Mouse (Mus musculus): Measurements from ENCODE around the gene Ugt1a6a. TPM values are rescaled to one million over a fixed set of nuclear protein-coding genes. Genes with fewer than 3 reads are reported as not detected.
"Not testable (repeated sequence)": the region's sequence is repeated elsewhere in the genome, so short reads cannot be mapped to it uniquely, and the experiment has no call there.

Ugt1a6a gene
- polyA plus RNA-seq, 1 experiment from 2014 or later = 0.04 TPM

- H3K27me3 ChIP-seq (ENCODE audit: control insufficient read depth, insufficient read depth, low read length); DNase-seq (ENCODE audit: low spot score); H3K9ac ChIP-seq (ENCODE audit: low read length); H3K4me2 ChIP-seq (ENCODE audit: low read depth, severe bottlenecking); H3K36me3 ChIP-seq (ENCODE audit: control insufficient read depth, insufficient read depth, low read length); ATAC-seq (ENCODE audit: insufficient number of reproducible peaks, low FRiP score, low TSS enrichment, low read depth); H3K9me3 ChIP-seq (ENCODE audit: control insufficient read depth, low read length); H3K4me1 ChIP-seq (ENCODE audit: control insufficient read depth, insufficient read depth, low read length); H3K4me3 ChIP-seq (ENCODE audit: low read depth, low read length); H3K27ac ChIP-seq (replicated peaks; ENCODE audit: low read depth, low read length): not testable (repeated sequence)
- no CpG with 5 or more reads among the region's 1 CpGs for WGBS
Observed at GRCm38 (mm10) chr1:88121521-88121920, 13.1 kb upstream of the Ugt1a6a start.

- not testable (repeated sequence) for H3K9ac ChIP-seq (ENCODE audit: low read length); DNase-seq (ENCODE audit: low spot score); H3K27ac ChIP-seq (replicated peaks; ENCODE audit: low read depth, low read length); H3K27me3 ChIP-seq (ENCODE audit: control insufficient read depth, insufficient read depth, low read length); H3K4me1 ChIP-seq (ENCODE audit: control insufficient read depth, insufficient read depth, low read length); H3K4me3 ChIP-seq (ENCODE audit: low read depth, low read length); H3K36me3 ChIP-seq (ENCODE audit: control insufficient read depth, insufficient read depth, low read length); ATAC-seq (ENCODE audit: insufficient number of reproducible peaks, low FRiP score, low TSS enrichment, low read depth); H3K4me2 ChIP-seq (ENCODE audit: low read depth, severe bottlenecking); H3K9me3 ChIP-seq (ENCODE audit: control insufficient read depth, low read length)
- WGBS = 82% methylated on average over 4 of the region's 4 CpGs
Observed at GRCm38 (mm10) chr1:88125827-88126360, 8.7 kb upstream of the Ugt1a6a start.

GRCm38 (mm10) chr1:88129091-88129490 is 5.5 kb upstream of the Ugt1a6a start:
- not testable (repeated sequence) for H3K27me3 ChIP-seq (ENCODE audit: control insufficient read depth, insufficient read depth, low read length); DNase-seq (ENCODE audit: low spot score); H3K27ac ChIP-seq (replicated peaks; ENCODE audit: low read depth, low read length); H3K36me3 ChIP-seq (ENCODE audit: control insufficient read depth, insufficient read depth, low read length); H3K9me3 ChIP-seq (ENCODE audit: control insufficient read depth, low read length); H3K4me1 ChIP-seq (ENCODE audit: control insufficient read depth, insufficient read depth, low read length); H3K4me3 ChIP-seq (ENCODE audit: low read depth, low read length); ATAC-seq (ENCODE audit: insufficient number of reproducible peaks, low FRiP score, low TSS enrichment, low read depth); H3K4me2 ChIP-seq (ENCODE audit: low read depth, severe bottlenecking); H3K9ac ChIP-seq (ENCODE audit: low read length)
- 89% methylated on average over 2 of the region's 2 CpGs for WGBS

- ATAC-seq (ENCODE audit: insufficient number of reproducible peaks, low FRiP score, low TSS enrichment, low read depth); H3K36me3 ChIP-seq (ENCODE audit: control insufficient read depth, insufficient read depth, low read length): not testable (repeated sequence)
Observed at GRCm38 (mm10) chr1:88130223-88130622, 4.4 kb upstream of the Ugt1a6a start.

GRCm38 (mm10) chr1:88133908-88134456 is 627 bp upstream of the Ugt1a6a start:
- Histone ChIP-seq H3K27me3 (ENCODE audit: control insufficient read depth, insufficient read depth, low read length) (no peaks in the 10 kb centered on the region), H3K9me3 (ENCODE audit: control insufficient read depth, low read length) (no peaks in the 10 kb centered on the region), H3K9ac (ENCODE audit: low read length) (no peak overlapping the region), H3K4me2 (ENCODE audit: low read depth, severe bottlenecking) (no peak overlapping the region), H3K27ac (replicated peaks; ENCODE audit: low read depth, low read length) (no peak overlapping the region), H3K4me1 (ENCODE audit: control insufficient read depth, insufficient read depth, low read length) (no peaks in the 10 kb centered on the region), H3K4me3 (ENCODE audit: low read depth, low read length) (no peak overlapping the region), H3K36me3 (ENCODE audit: control insufficient read depth, insufficient read depth, low read length) (no peaks in the 10 kb centered on the region)
- DNase-seq (ENCODE audit: low spot score) (no peak), ATAC-seq (ENCODE audit: insufficient number of reproducible peaks, low FRiP score, low TSS enrichment, low read depth) (no peak)
- 61% methylated on average over 3 of the region's 3 CpGs for WGBS

More at GRCm38 (mm10) chr1:88130223-88130622, 4.4 kb upstream of the Ugt1a6a start:
- not testable (repeated sequence) for H3K4me3 ChIP-seq (ENCODE audit: low read depth, low read length); H3K4me2 ChIP-seq (ENCODE audit: low read depth, severe bottlenecking); H3K9ac ChIP-seq (ENCODE audit: low read length); DNase-seq (ENCODE audit: low spot score); H3K27ac ChIP-seq (replicated peaks; ENCODE audit: low read depth, low read length); H3K4me1 ChIP-seq (ENCODE audit: control insufficient read depth, insufficient read depth, low read length); H3K27me3 ChIP-seq (ENCODE audit: control insufficient read depth, insufficient read depth, low read length); H3K9me3 ChIP-seq (ENCODE audit: control insufficient read depth, low read length)
- WGBS = 80% methylated on average over 1 of the region's 1 CpGs

- H3K4me3 ChIP-seq (ENCODE audit: low read depth, low read length); H3K27me3 ChIP-seq (ENCODE audit: control insufficient read depth, insufficient read depth, low read length); H3K9ac ChIP-seq (ENCODE audit: low read length); ATAC-seq (ENCODE audit: insufficient number of reproducible peaks, low FRiP score, low TSS enrichment, low read depth); H3K27ac ChIP-seq (replicated peaks; ENCODE audit: low read depth, low read length); H3K4me2 ChIP-seq (ENCODE audit: low read depth, severe bottlenecking); H3K36me3 ChIP-seq (ENCODE audit: control insufficient read depth, insufficient read depth, low read length); H3K4me1 ChIP-seq (ENCODE audit: control insufficient read depth, insufficient read depth, low read length); DNase-seq (ENCODE audit: low spot score); H3K9me3 ChIP-seq (ENCODE audit: control insufficient read depth, low read length): not testable (repeated sequence)
- 90% methylated on average over 5 of the region's 6 CpGs for WGBS
Observed at GRCm38 (mm10) chr1:88135229-88135904, 758 bp downstream of the Ugt1a6a start.

- H3K9ac ChIP-seq (ENCODE audit: low read length) = no peak overlapping the region
- H3K9me3 ChIP-seq (ENCODE audit: control insufficient read depth, low read length) = no peaks in the 10 kb centered on the region
- H3K27ac ChIP-seq (replicated peaks; ENCODE audit: low read depth, low read length) = no peak overlapping the region
- WGBS = 78% methylated on average over 2 of the region's 2 CpGs
- H3K4me3 ChIP-seq (ENCODE audit: low read depth, low read length) = no peak overlapping the region
- H3K27me3 ChIP-seq (ENCODE audit: control insufficient read depth, insufficient read depth, low read length) = no peaks in the 10 kb centered on the region
- ATAC-seq (ENCODE audit: insufficient number of reproducible peaks, low FRiP score, low TSS enrichment, low read depth) (no peak), DNase-seq (ENCODE audit: low spot score) (no peak)
- no peaks in the 10 kb centered on the region for H3K4me1 ChIP-seq (ENCODE audit: control insufficient read depth, insufficient read depth, low read length)
- H3K4me2 ChIP-seq (ENCODE audit: low read depth, severe bottlenecking) = no peak overlapping the region
- no peaks in the 10 kb centered on the region for H3K36me3 ChIP-seq (ENCODE audit: control insufficient read depth, insufficient read depth, low read length)
Observed at GRCm38 (mm10) chr1:88136646-88137045, 2.0 kb downstream of the Ugt1a6a start.

GRCm38 (mm10) chr1:88137264-88137663 is 2.7 kb downstream of the Ugt1a6a start:
- Histone ChIP-seq H3K36me3 (ENCODE audit: control insufficient read depth, insufficient read depth, low read length) (no peaks in the 10 kb centered on the region), H3K27me3 (ENCODE audit: control insufficient read depth, insufficient read depth, low read length) (no peaks in the 10 kb centered on the region), H3K27ac (replicated peaks; ENCODE audit: low read depth, low read length) (no peak overlapping the region), H3K9me3 (ENCODE audit: control insufficient read depth, low read length) (no peaks in the 10 kb centered on the region), H3K4me3 (ENCODE audit: low read depth, low read length) (no peak overlapping the region), H3K4me2 (ENCODE audit: low read depth, severe bottlenecking) (no peak overlapping the region), H3K9ac (ENCODE audit: low read length) (no peak overlapping the region), H3K4me1 (ENCODE audit: control insufficient read depth, insufficient read depth, low read length) (no peaks in the 10 kb centered on the region)
- DNase-seq (ENCODE audit: low spot score) (no peak), ATAC-seq (ENCODE audit: insufficient number of reproducible peaks, low FRiP score, low TSS enrichment, low read depth) (no peak)
- WGBS = 87% methylated on average over 3 of the region's 3 CpGs

Measured in limb, embryonic 11.5 days (tissue).